Mouse (Mus musculus): Measurements from ENCODE around the gene Bcas3.

The Bcas3 gene

GRCm38 (mm10) chr11:85379091-85379490, 26.1 kb downstream of the Bcas3 start:
- DNase-seq (ENCODE audit: low read depth, low spot score) = no peak

- no peak for DNase-seq (ENCODE audit: low read depth, low spot score)
These were observed 27.1 kb downstream of the Bcas3 start for GRCm38 (mm10) chr11:85380046-85380445.

GRCm38 (mm10) chr11:85382055-85382454, 29.1 kb downstream of the Bcas3 start:
- peak; percentile 77 for DNase-seq (ENCODE audit: low read depth, low spot score)

GRCm38 (mm10) chr11:85383975-85384821, 31.2 kb downstream of the Bcas3 start:
- no peak for DNase-seq (ENCODE audit: low read depth, low spot score)

GRCm38 (mm10) chr11:85392179-85392863, 39.4 kb downstream of the Bcas3 start:
- DNase-seq (ENCODE audit: low read depth, low spot score) = no peak

- no peak for DNase-seq (ENCODE audit: low read depth, low spot score)
These were observed 39.9 kb downstream of the Bcas3 start for GRCm38 (mm10) chr11:85392864-85393220.

GRCm38 (mm10) chr11:85393990-85394389, 41.0 kb downstream of the Bcas3 start:
- DNase-seq (ENCODE audit: low read depth, low spot score) = no peak

- no peak for DNase-seq (ENCODE audit: low read depth, low spot score)
These were observed 42.4 kb downstream of the Bcas3 start for GRCm38 (mm10) chr11:85395361-85395760.

- no peak for DNase-seq (ENCODE audit: low read depth, low spot score)
These were observed 53.6 kb downstream of the Bcas3 start for GRCm38 (mm10) chr11:85406531-85406930.

GRCm38 (mm10) chr11:85407700-85408099, 54.7 kb downstream of the Bcas3 start:
- no peak for DNase-seq (ENCODE audit: low read depth, low spot score)

GRCm38 (mm10) chr11:85412319-85412718, 59.4 kb downstream of the Bcas3 start:
- DNase-seq (ENCODE audit: low read depth, low spot score) = no peak

GRCm38 (mm10) chr11:85414476-85414875, 61.5 kb downstream of the Bcas3 start:
- DNase-seq (ENCODE audit: low read depth, low spot score) = no peak

- no peak for DNase-seq (ENCODE audit: low read depth, low spot score)
These were observed 74.4 kb downstream of the Bcas3 start for GRCm38 (mm10) chr11:85427353-85427752.

- DNase-seq (ENCODE audit: low read depth, low spot score) = no peak
These were observed 75.3 kb downstream of the Bcas3 start for GRCm38 (mm10) chr11:85428227-85428626.

- no peak for DNase-seq (ENCODE audit: low read depth, low spot score)
These were observed 77.9 kb downstream of the Bcas3 start for GRCm38 (mm10) chr11:85430743-85431448.

- DNase-seq (ENCODE audit: low read depth, low spot score) = peak; percentile 41
These were observed 94.4 kb downstream of the Bcas3 start for GRCm38 (mm10) chr11:85447375-85447774.

GRCm38 (mm10) chr11:85453598-85454304, 100.8 kb downstream of the Bcas3 start:
- DNase-seq (ENCODE audit: low read depth, low spot score) = no peak

- DNase-seq (ENCODE audit: low read depth, low spot score) = no peak
These were observed 101.3 kb downstream of the Bcas3 start for GRCm38 (mm10) chr11:85454305-85454682.

- DNase-seq (ENCODE audit: low read depth, low spot score) = no peak
These were observed 108.6 kb downstream of the Bcas3 start for GRCm38 (mm10) chr11:85461536-85461935.

GRCm38 (mm10) chr11:85469526-85469925, 116.6 kb downstream of the Bcas3 start:
- peak; percentile 58 for DNase-seq (ENCODE audit: low read depth, low spot score)

- DNase-seq (ENCODE audit: low read depth, low spot score) = no peak
These were observed 117.5 kb downstream of the Bcas3 start for GRCm38 (mm10) chr11:85470508-85470907.

- DNase-seq (ENCODE audit: low read depth, low spot score) = no peak
These were observed 121.4 kb downstream of the Bcas3 start for GRCm38 (mm10) chr11:85474326-85474725.
